Mouse (Mus musculus): Measurements from ENCODE around the gene Saa1.
A peak's percentile ranks its signal among the peaks of the same experiment; 100 is the strongest.
"Not testable (repeated sequence)": the region's sequence is repeated elsewhere in the genome, so short reads cannot be mapped to it uniquely, and the experiment has no call there.

Gene Saa1

GRCm38 (mm10) chr7:46742880-46743279 is at the start of gene Saa1:
Gene Saa1, minus strand, starts transcription at chr7:46742980.
- not testable (repeated sequence) for DNase-seq (ENCODE audit: low spot score)

- DNase-seq (ENCODE audit: low spot score): peak; percentile 24
Observed at GRCm38 (mm10) chr7:46789177-46789849, 46.5 kb upstream of the Saa1 start.

- DNase-seq (ENCODE audit: low spot score): peak; percentile 47
Observed at GRCm38 (mm10) chr7:46770706-46771105, 27.9 kb upstream of the Saa1 start.

GRCm38 (mm10) chr7:46768451-46768850 is 25.7 kb upstream of the Saa1 start:
- no peak for DNase-seq (ENCODE audit: low spot score)

GRCm38 (mm10) chr7:46767371-46767770 is 24.6 kb upstream of the Saa1 start:
- DNase-seq (ENCODE audit: low spot score): peak; percentile 23

GRCm38 (mm10) chr7:46764672-46765071 is 21.9 kb upstream of the Saa1 start:
- no peak for DNase-seq (ENCODE audit: low spot score)

- no peak for DNase-seq (ENCODE audit: low spot score)
Observed at GRCm38 (mm10) chr7:46762601-46763000, 19.8 kb upstream of the Saa1 start.

- DNase-seq (ENCODE audit: low spot score): no peak
Observed at GRCm38 (mm10) chr7:46761049-46761795, 18.4 kb upstream of the Saa1 start.

GRCm38 (mm10) chr7:46751490-46751889 is 8.7 kb upstream of the Saa1 start, which contains the start of gene Saa2:
Gene Saa2, plus strand, starts transcription at chr7:46751790.
- no peak for DNase-seq (ENCODE audit: low spot score)

- no peak for DNase-seq (ENCODE audit: low spot score)
Observed at GRCm38 (mm10) chr7:46748459-46748858, 5.7 kb upstream of the Saa1 start.

GRCm38 (mm10) chr7:46746381-46746780 is 3.6 kb upstream of the Saa1 start:
- no peak for DNase-seq (ENCODE audit: low spot score)

- peak; percentile 41 for DNase-seq (ENCODE audit: low spot score)
Observed at GRCm38 (mm10) chr7:46745816-46746215, 3.0 kb upstream of the Saa1 start.

GRCm38 (mm10) chr7:46740041-46740440 is 2.7 kb downstream of the Saa1 start:
- DNase-seq (ENCODE audit: low spot score): not testable (repeated sequence)

- peak; percentile 62 for DNase-seq (ENCODE audit: low spot score)
Observed at GRCm38 (mm10) chr7:46738561-46739460, 4.0 kb downstream of the Saa1 start.

GRCm38 (mm10) chr7:46734983-46735382 is 7.8 kb downstream of the Saa1 start:
- DNase-seq (ENCODE audit: low spot score): no peak

GRCm38 (mm10) chr7:46732458-46732857 is 10.3 kb downstream of the Saa1 start, which contains the start of gene Saa4:
Gene Saa4, minus strand, starts transcription at chr7:46732603.
- no peak for DNase-seq (ENCODE audit: low spot score)

- DNase-seq (ENCODE audit: low spot score): no peak
Observed at GRCm38 (mm10) chr7:46727584-46727983, 15.2 kb downstream of the Saa1 start.

GRCm38 (mm10) chr7:46724396-46724795 is 18.4 kb downstream of the Saa1 start:
- DNase-seq (ENCODE audit: low spot score): no peak

- no peak for DNase-seq (ENCODE audit: low spot score)
Observed at GRCm38 (mm10) chr7:46723849-46724248, 18.9 kb downstream of the Saa1 start.

GRCm38 (mm10) chr7:46723354-46723753 is 19.4 kb downstream of the Saa1 start:
- no peak for DNase-seq (ENCODE audit: low spot score)

- DNase-seq (ENCODE audit: low spot score): no peak
Observed at GRCm38 (mm10) chr7:46720460-46720859, 22.3 kb downstream of the Saa1 start.

- peak; percentile 91 for DNase-seq (ENCODE audit: low spot score)
Observed at GRCm38 (mm10) chr7:46719526-46719925, 23.3 kb downstream of the Saa1 start.

Data from lung, postnatal 25 days (tissue).